Mouse (Mus musculus) CD4-positive helper T cell, adult 2 months (primary cell): ENCODE measurements around the gene Fyb2.
"Not testable (repeated sequence)": the region's sequence is repeated elsewhere in the genome, so short reads cannot be mapped to it uniquely, and the experiment has no call there.

Source experiments
- DNase-seq: peaks from one replicate; pipeline ENCODE4 v3.0.0-alpha.2; 2012; ENCODE audit warnings: low read depth, missing footprints, low spot score

Gene Fyb2

GRCm38 (mm10) chr4:104939535-104939934 lies 26.3 kb downstream of the Fyb2 start:
- no peak for DNase-seq

DNA sequence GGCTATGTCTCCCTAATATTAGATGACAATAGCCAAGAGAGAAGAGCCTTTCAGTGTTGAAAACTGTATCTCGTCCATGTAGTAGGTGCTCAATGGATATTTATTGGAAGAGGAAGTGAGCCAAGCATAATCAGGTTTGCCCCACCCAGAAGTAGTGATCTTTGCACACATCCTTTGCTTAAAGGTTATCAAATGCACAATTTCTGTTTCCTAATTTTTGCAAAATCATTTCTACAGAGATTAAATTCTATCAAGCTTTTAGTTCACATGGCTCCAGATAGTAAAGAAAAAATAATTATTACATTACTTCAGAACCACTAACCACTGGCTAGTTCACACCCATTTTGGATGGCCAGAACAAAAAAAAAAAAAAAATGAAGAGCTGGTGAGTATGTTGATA lies 28.6 kb downstream of the Fyb2 start:
- DNase-seq = no peak

DNA sequence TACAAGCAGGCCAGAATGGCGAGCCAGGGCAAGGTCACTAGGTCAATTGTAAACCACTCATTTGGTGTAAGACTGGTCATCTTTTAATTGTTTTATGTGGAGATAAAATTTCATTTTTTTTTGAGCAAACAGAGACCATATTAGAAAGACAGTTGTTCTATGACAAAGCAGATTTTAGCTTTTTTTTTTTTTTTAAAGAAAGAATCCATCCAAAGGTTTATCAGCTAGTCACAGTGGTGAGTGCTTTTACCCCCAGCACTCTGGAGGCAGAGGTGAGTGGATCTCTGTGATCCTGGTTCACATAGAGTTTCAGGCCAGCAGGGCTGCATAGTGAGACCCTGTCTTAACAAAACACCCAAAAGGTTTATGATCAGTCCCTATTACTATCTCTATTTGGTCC lies 31.2 kb downstream of the Fyb2 start:
- DNase-seq = no peak

- DNase-seq = no peak
Measured at GRCm38 (mm10) chr4:104948886-104949285, 35.6 kb downstream of the Fyb2 start.

DNA sequence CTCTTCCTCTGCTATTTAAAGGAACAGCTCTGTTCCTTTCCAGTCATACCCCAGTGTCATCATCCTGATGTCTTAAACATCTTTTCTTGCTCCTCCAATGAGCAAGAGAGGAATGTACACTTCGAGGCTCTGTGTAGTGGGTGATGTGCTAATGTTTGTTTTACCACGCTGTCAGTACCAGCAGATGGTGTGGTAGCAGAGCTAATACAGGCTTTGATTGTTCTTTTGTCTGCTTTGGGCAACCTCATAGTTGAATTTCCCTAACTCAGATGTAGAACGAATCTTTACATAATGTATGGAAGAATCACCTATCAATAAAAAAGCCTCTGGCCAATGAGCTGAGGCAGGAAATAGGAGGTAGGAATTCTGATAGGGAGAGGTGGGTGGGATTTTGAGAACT lies 36.0 kb downstream of the Fyb2 start:
- no peak for DNase-seq

DNA sequence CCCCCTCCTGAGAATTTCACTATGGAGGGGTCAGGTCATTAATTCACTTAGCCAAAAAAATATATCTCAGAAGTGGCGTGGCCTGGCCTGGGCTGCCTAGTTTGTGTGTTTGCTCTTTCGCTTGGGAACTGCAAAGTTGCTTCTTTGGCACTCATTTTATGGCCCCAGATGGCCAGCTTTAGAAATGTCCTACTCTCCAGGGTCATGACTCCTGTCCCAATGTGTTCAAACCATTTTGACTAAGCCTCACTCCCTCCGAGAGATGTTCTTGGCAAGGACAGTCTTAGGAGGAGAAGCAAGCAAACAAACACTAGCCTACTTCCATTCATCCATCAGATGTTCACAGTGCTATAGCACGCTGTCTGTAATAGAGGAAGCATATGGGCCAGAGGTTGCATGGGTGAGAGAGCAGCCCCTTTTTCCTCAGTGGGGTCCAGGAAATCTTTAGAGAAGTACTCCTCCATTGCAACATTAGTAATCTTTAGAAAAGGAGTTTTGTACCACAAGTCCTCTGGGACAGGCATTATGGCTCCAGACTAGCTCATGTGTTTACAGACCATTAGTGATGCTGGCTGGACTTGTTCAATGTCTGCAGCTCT lies 38.1 kb downstream of the Fyb2 start:
- no peak for DNase-seq

GRCm38 (mm10) chr4:104956691-104957090 lies 43.4 kb downstream of the Fyb2 start:
- DNase-seq = no peak

GRCm38 (mm10) chr4:104961431-104961830 lies 48.2 kb downstream of the Fyb2 start:
- no peak for DNase-seq

GRCm38 (mm10) chr4:104972606-104973005 lies 59.4 kb downstream of the Fyb2 start:
- no peak for DNase-seq

DNA sequence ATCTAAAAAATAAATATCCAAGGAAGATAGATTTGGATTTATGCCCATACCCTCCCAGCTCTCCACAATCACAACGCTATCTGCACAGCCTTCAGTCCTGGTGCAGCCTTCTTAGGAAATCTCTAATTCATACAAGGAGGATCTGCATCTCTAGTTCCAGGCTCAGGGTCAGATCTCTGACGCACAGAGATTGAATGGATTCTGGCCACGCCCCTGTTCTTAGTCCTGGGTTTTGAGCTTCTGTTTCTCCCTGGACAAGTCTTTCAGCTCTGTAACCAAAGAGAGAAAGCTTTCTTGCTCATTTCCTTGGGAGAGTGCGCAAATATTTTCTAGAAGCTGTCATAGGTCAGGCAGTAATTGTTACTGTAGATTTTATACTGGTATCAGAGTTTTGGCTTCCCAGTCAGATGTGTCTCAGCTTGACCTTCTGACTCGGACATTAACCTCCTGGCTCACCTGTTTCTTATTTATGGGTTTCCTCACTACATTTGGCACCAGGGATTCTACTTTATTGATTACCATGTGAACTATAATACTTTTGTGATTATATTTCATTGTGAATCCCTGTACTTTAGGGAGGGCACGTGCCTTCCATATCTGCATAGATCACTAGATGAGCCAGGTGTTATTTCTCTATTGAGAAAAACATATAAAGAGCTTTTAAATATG lies 62.0 kb downstream of the Fyb2 start:
- DNase-seq = no peak

- no peak for DNase-seq
Measured at GRCm38 (mm10) chr4:104985960-104986632, 72.8 kb downstream of the Fyb2 start.

DNA sequence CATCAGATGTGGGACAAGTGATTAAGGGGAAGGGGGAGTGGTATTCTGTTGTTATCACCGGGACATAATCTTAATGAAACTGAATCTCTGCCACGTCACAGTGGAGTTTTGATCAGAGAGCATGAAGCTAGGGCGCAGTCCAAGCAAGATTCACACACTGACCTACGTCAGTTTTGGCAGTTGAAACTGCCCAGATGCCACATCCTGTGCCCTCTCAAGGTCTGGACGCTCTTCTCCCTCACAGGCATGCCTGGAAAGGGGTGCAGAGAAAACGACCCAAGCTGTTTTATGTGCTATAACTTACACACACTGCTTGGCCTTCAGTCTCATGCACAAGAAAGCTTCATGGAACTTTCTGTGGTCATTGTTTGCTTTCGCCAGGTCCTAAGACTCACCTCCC lies 74.4 kb downstream of the Fyb2 start:
- DNase-seq = no peak

- no peak for DNase-seq
Measured at GRCm38 (mm10) chr4:104988102-104988501, 74.8 kb downstream of the Fyb2 start.

DNA sequence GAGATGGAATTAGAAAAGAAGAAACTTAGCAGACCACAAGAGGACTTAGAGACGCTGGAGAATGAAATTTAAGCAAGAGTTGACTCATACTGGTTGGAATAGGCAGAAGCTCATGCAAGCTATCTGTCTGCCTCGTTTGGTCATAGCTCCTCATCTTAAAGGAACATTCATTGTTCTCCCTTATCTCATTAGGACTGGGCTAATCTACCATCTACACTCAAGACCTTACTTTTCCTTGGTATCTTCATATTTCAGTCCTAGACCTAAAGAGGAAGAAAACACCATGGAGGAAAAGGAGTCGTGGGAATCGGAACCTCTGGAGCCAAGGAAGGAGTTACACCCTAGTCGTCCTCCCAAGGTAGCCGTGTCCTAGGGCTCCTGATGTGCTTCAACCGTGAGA lies 75.5 kb downstream of the Fyb2 start:
- DNase-seq = no peak

GRCm38 (mm10) chr4:104990016-104990415 lies 76.8 kb downstream of the Fyb2 start:
- DNase-seq = no peak

- DNase-seq = no peak
Measured at GRCm38 (mm10) chr4:104990686-104991085, 77.4 kb downstream of the Fyb2 start.

DNA sequence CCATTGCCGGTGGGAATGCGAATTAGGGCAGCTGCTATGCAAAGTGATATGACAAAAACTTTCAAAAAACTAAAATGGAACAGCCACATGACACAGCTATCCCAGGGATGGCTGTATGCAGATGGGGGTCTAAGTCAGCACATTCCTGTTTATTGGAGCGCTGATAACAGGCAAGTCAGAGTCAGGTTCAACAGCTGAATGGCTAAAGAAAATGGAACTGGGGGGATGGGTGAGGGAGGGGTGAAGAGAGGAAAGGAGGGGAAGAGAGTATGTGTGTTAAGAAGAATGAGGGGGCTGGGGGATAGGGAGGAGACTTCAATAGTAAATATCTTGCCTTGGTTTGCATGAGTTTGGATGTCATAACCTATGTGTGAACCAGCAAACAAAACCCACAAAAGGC lies 79.0 kb downstream of the Fyb2 start:
- no peak for DNase-seq

- no peak for DNase-seq
Measured at GRCm38 (mm10) chr4:104993140-104993874, 80.1 kb downstream of the Fyb2 start.

DNA sequence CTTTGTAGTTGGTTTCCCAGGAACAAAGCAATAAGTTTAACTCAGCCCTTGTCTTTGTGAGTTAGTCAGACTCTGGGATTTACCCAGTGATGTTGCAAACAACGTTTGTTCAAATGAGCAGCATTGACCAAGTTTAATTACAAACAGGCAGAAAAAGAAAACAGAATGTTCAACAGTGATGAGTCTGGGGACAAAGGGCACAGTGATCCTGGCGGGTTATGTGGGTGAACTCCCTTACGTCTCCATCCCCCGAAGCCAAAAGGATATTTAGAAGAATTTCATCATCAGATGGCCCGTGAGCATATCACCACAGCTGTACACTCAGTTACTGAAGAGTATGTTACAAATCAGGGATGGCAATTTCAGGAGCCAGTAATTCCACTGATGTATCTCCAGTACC lies 86.4 kb downstream of the Fyb2 start:
- no peak for DNase-seq

DNA sequence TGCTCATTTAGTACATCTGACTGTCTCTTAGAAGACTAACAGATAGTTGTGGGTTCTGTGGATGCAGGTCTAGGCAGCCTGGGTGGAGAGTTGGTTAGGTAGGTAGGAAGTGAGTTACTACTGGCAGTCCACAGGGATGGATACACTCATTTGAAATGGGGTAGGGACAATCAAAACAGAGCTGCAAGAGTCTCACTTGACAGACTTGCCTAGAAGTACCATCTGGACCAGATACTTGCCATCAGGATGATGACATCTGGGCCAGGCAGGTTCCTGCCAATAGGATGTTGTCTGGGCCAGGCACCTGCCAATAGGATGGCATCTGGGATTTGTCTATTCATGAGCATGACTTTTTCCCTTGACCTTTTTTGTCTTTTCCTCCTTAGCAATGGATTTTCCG lies 88.5 kb downstream of the Fyb2 start:
- no peak for DNase-seq

- no peak for DNase-seq
Measured at GRCm38 (mm10) chr4:105004135-105004534, 90.9 kb downstream of the Fyb2 start.

DNA sequence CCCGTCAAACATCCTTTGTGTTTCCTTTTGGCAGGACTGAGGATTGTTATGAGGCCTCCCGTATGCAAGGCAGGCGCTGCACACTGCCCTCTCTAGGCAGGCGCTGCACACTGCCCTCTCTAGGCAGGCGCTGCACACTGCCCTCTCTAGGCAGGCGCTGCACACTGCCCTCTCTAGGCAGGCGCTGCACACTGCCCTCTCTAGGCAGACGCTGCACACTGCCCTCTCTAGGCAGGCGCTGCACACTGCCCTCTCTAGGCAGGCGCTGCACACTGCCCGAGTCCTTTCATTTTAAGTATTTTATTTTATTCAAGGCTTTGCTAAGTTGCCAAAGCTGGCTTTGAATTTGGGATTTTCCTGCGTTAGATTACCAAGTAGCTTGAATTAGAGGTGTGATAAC lies 91.4 kb downstream of the Fyb2 start:
- DNase-seq = not testable (repeated sequence)
